Mouse (Mus musculus) left cerebral cortex, postnatal 10 days (tissue): ENCODE measurements around the gene Baz1b. TPM values are rescaled to one million over a fixed set of nuclear protein-coding genes. Genes with fewer than 3 reads are reported as not detected.

ENCODE experiments used
- DNase-seq, 2 experiments: peaks; one replicate each; pipeline ENCODE4 v3.0.0; 2021 to 2022; ENCODE audit warnings: low spot score in 2 of 2, mixed read lengths in 1 of 2; ENCODE audit errors: extremely low spot score in 1 of 2
- intact Hi-C: fragments of 180-260 bp; cut with DNase I; formaldehyde crosslinking; loops from one replicate; pipeline ENCODE4 v1.15.1; 2025
- total RNA-seq, 2 experiments: library from RNA; stranded (reverse); gene quantifications; 2 replicates each; pipeline ENCODE4 v1.2.3; 2021

Baz1b gene
- total RNA-seq = 10 to 100 TPM; 44.6 to 45.7 TPM

- intact Hi-C loops = loop anchor here (5.0 to 10.0 kb wide), 2 partner anchors 64 to 172 kb away; no protein-coding TSS in a partner anchor
These were observed at the start of gene Baz1b for GRCm38 (mm10) chr5:135186621-135187348. Baz1b (plus strand) TSS chr5:135187264.

GRCm38 (mm10) chr5:135139881-135140280 is 47.2 kb upstream of the Baz1b start:
- intact Hi-C loops = no loop called here
- DNase-seq = no peak

More at GRCm38 (mm10) chr5:135186621-135187348, at the start of gene Baz1b:
- peak; percentile 98 to 100 for DNase-seq

GRCm38 (mm10) chr5:135144469-135144868 is 42.6 kb upstream of the Baz1b start:
- no peak for DNase-seq
- intact Hi-C loops = no loop called here

GRCm38 (mm10) chr5:135145532-135145931 is 41.5 kb upstream of the Baz1b start:
- intact Hi-C loops = no loop called here

GRCm38 (mm10) chr5:135145955-135146354 is 41.1 kb upstream of the Baz1b start:
- intact Hi-C loops = no loop called here
- no peak for DNase-seq

More at GRCm38 (mm10) chr5:135145532-135145931, 41.5 kb upstream of the Baz1b start:
- no peak for DNase-seq

- DNase-seq = no peak
- intact Hi-C loops = no loop called here
These were observed 38.4 kb upstream of the Baz1b start for GRCm38 (mm10) chr5:135148715-135149052.

- intact Hi-C loops = no loop called here
- peak; percentile 97 to 99 for DNase-seq
These were observed 37.8 kb upstream of the Baz1b start, which contains the start of gene Tbl2 for GRCm38 (mm10) chr5:135149053-135149819. Tbl2 (plus strand) TSS chr5:135149657.

GRCm38 (mm10) chr5:135149820-135150178 is 37.3 kb upstream of the Baz1b start:
- intact Hi-C loops = no loop called here
- DNase-seq = no peak

GRCm38 (mm10) chr5:135156496-135156895 is 30.6 kb upstream of the Baz1b start:
- DNase-seq = no peak
- intact Hi-C loops = loop anchor here (5.0 kb wide), 1 partner anchor 36 kb away; no protein-coding TSS in a partner anchor

GRCm38 (mm10) chr5:135161221-135161620 is 25.8 kb upstream of the Baz1b start:
- intact Hi-C loops = no loop called here
- no peak for DNase-seq

- intact Hi-C loops = no loop called here
- no peak for DNase-seq
These were observed 25.4 kb upstream of the Baz1b start for GRCm38 (mm10) chr5:135161650-135162049.

GRCm38 (mm10) chr5:135162361-135162760 is 24.7 kb upstream of the Baz1b start:
- intact Hi-C loops = no loop called here
- no peak for DNase-seq

- intact Hi-C loops = no loop called here
- no peak for DNase-seq
These were observed 24.2 kb upstream of the Baz1b start for GRCm38 (mm10) chr5:135162821-135163220.

- intact Hi-C loops = no loop called here
- DNase-seq = no peak
These were observed 20.2 kb upstream of the Baz1b start for GRCm38 (mm10) chr5:135166909-135167308.

- intact Hi-C loops = no loop called here
These were observed 19.6 kb upstream of the Baz1b start for GRCm38 (mm10) chr5:135167469-135167868.

GRCm38 (mm10) chr5:135168063-135169062 is 18.7 kb upstream of the Baz1b start, which contains the start of gene Bcl7b:
Bcl7b (plus strand) TSS chr5:135168283.
- DNase-seq = peak; percentile 97 to 99
- intact Hi-C loops = no loop called here

More at GRCm38 (mm10) chr5:135167469-135167868, 19.6 kb upstream of the Baz1b start:
- DNase-seq = no peak

- intact Hi-C loops = no loop called here
- no peak for DNase-seq
These were observed 17.6 kb upstream of the Baz1b start for GRCm38 (mm10) chr5:135169479-135169878.

GRCm38 (mm10) chr5:135171688-135172220 is 15.3 kb upstream of the Baz1b start:
- intact Hi-C loops = no loop called here
- no peak for DNase-seq
